Mouse (Mus musculus) adrenal gland, adult 18-20 months (tissue): ENCODE results near the gene Gnmt. TPM values are rescaled to one million over a fixed set of nuclear protein-coding genes. Genes with fewer than 3 reads are reported as not detected.

Experiments
- DNase-seq, 2 experiments: peaks; one replicate each; pipeline ENCODE4 v3.0.0; 2021 to 2022; ENCODE audit warnings: low spot score in 2 of 2
- total RNA-seq, 2 experiments: library from RNA; stranded (reverse); gene quantifications; 1 replicate in 1 of 2; 2 replicates in 1 of 2; pipeline ENCODE4 v1.2.3; 2021

Gnmt gene
- total RNA-seq, 2 experiments from 2014 or later = 1.2 to 2.0 TPM

DNA sequence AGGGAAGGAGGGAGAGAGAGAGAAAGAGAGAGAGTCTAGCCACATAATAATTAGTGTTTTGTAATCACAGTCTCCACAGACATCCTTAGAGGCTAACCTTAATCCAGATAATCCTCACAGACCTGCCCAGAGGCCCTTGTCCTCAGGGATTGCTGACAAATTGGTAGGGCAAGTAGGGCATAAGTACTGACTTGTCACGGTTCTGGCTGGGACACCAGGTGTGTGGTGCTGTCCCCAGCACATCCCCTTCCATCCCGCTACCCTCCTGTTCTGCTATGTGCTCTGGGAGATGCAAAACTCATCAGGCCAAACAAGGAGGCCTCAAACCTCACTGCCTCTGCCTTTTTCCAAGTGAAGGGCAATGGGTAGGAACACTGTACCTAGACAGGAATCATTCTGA lies 16.5 kb upstream of the Gnmt start:
- no peak for DNase-seq

DNA sequence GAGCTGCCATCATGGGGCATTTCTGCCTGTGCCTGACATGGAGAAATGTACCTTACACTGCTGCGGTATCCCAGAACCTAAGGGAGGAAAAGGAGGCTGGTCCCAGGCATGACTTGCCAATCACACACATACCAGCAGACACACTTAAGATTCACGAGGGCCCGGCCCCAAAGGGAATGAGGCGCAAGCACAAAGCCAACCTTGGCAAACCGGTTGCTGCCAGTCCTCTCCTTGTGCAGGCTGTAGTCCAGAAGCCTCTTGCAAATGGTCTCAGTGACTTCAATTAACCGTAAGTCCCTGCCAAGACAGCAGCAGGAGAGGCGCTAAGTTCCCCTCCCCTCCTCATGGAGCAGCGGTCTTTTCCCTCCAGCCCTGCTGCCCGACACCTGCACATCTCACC lies 14.0 kb upstream of the Gnmt start:
- DNase-seq = no peak

DNA sequence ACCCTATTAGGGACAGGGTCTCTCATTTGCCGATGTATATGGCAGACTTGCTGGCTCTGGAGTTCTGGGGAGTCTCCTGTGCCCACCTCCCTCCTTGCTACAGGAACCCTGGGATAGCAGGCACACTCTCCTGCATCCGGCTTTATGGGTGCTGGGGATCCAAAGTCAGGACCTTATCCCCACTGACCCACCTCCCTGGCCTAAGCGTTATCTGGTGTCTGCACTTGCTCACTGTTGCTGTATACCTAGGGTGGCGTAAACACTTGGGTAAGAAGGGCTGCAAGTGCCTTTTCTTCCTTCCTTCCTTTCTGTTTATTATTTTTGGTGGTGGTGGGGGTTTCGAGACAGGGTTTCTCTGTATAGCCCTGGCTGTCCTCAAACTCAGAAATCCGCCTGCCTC lies 12.3 kb upstream of the Gnmt start:
- DNase-seq = no peak

DNA sequence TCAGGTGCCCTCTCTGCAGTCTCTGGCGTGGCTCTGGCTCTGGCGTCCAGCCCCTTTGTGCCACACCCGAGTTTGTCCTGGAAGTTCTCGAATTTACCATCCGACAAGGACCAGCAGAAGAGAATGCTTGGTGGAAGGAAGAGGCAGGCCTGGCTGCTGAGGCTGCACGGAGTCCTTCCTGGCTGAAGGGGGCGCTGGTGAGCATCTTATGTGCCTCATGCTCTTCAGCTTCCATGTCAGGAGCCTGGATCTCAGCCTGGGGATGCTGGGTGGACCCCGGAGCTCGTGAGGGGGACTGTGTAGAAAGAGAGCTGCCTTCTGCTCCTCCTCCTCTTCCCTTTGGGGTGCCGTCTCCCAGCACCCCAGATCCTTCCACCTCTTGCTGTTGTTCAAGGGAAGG lies 7.2 kb upstream of the Gnmt start:
- no peak for DNase-seq

DNA sequence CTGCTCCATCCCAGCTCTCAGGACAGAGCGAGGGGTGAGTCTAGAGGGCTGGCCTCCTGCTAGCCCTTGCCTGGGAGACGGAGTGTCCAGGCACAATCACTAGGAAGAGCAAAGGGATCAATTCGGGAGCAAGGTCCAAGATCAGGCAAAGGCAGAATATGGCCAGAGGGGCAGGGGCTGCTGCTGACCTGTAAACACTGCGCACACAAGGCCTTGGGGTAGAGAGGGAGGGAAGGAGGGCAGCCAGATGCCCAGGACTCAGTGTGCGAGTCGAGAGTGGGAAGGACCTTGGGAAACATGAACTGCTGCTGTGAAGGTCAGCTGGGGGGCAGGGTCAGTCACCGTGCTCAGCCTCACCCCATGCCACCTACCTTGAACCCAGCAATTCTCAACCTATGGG lies 6.3 kb upstream of the Gnmt start:
- no peak for DNase-seq

DNA sequence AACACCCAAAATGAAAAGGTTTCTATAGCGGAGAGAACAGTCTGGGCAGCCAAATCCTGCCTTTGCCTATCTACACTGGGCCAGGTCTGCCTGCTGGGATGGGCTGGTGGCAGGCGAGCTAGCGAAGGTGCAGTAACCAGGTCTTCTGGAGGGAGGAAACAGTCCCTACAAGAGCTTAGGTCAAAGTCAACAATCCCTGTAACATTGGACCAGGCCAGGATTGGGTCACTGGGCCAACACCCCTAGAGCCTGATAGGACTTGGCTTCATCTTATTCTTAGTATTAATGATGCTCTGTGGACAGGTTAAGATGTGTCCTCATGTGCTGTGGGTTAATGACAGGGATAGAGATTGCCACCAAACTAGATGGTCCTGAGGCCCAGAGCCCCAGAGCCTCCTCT lies 5.1 kb upstream of the Gnmt start:
- no peak for DNase-seq

DNA sequence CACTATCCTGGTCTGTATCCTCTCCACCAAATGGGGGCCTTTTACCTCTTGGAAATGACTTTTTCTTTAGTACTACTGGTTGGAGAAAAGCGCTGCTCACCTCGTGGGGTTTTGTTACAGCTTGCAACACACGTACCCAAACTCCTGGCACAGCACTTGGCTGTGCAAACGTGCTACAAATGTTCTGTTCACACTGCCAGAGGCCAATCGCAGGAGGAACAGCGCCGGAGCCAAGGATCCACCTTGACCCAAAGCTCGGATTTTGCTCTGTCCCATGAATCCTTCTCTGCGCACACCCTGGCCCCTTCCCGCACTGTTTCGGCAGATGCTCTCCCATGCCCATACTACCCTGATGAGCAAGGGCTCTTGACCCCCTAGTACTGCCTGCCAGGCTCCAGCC lies 472 bp downstream of the Gnmt start:
- DNase-seq = no peak

DNA sequence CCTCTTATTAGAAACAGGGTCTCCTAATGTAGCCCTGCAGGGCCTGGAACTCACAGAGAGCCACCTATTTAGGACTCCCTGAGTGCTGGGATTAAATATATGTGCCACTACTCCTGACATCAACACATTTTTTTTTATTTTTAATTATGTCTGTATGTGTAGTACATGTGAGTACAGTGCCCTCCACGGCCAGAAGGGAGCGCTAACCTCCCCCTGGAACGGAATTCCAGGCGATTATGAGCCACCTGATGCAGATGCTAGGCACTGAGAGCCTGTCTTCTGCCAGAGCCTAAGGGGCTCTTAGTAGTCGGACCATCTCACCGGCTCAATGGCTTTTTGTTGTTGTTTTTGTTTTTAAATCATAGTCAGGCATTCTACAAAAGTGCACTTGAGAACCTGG lies 947 bp downstream of the Gnmt start:
- DNase-seq = no peak

DNA sequence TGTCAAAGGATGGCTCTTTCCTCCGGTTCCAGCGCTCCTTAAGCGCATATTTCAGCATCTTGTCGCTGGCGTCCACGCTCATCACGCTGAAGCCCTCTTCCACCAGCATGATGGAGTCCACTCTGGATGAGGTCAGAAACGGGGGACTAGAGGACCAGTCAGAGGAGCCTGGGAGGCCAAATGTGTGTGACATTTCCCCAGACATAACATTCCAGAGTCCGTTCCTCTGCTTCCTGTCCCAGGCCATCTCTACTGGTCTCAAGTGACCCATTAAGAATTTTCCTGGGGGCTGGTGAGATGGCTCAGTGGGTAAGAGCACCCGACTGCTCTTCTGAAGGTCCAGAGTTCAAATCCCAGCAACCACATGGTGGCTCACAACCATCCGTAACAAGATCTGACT lies 1.7 kb downstream of the Gnmt start:
- no peak for DNase-seq

DNA sequence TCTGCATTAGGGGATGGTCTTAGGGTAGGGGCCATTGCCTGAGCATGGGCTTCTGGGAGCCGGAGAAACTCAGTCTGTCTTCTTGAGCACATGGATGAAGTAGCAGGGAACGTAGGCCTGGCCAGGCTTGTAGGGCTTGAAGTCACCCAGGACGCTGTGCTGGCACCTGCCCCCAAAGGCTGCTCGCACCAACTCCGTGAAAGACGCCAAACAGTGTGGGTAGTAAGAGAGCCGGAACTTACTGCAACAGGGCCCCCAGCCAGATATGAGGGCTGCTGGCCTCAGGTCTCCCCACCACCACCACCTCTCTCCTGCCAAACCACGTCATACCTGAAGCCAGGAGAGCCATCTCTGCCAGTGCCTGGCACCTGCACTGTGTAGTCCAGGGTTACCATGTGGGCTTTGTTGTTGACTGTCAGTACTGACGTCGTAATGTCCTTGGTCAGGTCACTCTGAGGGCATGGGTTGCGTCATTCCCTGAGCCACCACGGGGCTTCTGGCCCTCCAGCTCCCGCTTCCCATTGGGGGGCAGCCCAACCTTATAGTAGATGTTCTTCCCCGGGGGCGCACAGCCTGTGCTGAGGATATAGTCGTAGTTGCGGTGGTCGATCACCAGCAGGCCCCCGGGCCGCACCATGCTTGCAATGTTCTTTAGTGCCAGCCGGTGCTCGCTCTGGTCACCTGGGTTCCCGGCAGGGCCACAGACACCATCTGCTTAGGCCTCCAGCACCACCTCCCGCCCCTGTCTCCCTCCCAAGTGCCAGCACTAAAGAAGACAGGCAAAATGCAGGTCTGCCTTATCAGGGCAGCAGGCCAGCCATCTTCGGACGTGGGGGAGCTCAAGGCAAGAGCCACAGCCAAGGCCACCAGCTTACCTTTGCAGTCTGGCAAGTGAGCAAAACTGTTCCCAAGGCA lies 3.0 kb downstream of the Gnmt start:
- DNase-seq = no peak

DNA sequence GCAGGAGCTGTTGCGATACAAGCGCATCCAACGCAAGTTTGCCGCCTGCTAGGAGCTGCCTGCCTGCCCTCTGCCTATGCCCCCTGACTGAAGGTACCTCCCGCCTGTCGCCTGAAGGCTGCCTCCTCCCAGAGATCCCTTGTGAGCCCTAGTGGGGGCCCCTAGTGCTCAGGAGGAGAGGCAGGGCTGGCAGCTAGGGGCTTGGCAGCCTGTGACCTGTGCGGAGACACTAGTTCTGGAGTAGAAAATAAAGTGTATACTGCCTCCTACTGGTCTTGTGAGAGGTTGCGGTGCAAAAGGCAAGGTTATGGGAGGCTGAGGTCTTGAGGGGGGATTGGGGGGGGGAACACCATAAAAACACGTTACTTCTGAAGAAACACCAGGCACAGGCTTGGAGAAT lies 3.7 kb downstream of the Gnmt start:
- no peak for DNase-seq

DNA sequence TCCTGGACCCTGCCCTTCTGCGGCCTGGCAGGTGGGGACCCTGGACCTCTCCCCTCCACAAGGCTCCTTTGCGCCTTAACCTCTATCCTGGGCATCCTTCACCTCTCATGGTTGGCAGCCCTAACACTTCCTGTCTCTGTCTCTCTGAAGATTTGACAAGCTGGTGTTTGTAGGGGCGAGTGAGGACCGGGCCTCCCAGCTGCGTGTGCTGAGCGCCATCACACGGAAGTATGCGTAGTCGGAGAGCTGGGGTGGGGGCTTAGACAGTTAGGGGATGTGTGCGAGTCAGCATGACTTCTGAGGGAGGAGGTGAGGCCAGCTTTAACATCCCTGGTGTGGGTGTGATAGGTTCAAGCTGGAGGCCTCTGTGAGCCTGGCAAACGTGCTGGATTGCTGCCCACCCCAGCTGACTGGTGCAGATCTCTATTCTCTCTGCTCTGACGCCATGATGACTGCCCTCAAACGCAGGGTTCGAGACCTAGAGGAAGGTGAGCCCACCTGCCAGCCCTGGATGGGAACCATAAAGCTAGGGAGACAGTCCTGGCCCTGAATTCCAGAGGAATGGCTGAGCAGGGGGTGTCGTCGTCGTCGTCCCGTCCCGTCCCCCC lies 4.4 kb downstream of the Gnmt start:
- no peak for DNase-seq

DNA sequence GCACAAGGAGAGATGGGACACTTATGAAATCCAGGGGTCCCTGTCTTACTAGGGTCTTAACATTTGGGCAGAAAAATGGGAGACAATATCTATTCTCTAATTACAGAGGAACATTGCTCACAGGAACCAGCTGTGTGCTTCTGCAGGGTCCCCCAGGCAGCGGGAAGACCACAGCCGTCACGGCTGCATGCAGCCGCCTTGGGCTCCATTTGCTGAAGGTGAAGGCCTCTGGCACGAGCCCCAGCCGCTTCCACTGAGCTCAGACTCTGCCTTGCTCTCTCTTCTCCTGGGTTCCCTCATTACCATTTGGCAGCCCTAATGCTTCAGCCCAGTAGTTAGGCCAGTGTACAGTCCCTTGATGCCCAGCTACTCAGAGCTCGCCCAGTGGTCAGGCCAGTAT lies 7.9 kb downstream of the Gnmt start:
- DNase-seq = no peak

DNA sequence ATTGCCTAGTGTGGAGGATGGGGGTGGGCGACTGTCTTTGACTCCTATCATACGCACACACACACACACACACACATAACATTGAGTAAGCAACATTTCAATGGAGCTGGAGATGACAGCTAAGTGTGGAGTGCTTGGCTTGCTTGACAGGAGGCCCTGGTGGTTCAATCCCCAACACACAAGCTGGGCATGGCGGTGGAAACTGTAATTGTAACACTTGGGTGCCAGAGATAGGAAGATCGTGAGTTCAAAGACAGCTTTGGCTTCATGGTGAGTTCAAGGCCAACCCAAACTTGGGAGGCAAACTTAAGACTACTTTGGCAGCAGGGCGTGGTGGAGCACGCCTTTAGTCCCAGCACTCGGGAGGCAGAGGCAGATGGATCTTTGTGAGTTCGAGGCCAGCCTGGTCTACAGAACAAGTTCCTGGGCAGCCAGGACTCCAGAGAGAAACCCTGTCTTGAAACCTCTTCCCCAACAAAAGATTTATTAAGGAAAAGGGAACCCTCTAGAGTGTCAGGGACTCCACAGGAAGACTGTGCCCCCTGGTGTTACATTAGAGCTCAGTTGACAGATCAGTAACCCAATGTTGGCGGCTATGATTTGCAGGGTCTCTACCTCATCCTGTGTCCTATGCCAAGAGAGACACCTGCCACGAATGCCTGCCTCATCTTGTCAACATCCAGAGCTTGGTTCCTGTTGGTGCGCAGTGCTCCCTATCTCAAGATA lies 14.0 kb downstream of the Gnmt start:
- DNase-seq = no peak

DNA sequence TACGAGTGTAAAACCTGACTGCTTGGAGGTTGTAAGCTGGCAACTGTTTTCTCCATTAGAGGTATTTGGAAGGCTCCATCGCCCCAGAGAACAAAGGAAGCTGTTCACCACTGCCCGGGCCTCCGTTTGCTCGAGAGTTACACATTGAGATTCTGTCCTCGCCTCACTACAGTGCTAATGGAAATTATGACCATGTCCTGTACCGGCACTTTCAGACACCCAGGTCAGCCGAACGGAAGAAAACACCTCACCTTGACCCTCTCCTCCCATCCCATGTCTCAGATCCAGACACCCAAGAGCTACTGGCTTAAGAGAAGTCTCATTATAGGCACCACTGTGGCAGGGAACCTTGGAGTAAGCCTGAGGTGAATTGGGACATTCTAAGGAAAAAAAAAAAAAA lies 15.1 kb downstream of the Gnmt start:
- DNase-seq = no peak

DNA sequence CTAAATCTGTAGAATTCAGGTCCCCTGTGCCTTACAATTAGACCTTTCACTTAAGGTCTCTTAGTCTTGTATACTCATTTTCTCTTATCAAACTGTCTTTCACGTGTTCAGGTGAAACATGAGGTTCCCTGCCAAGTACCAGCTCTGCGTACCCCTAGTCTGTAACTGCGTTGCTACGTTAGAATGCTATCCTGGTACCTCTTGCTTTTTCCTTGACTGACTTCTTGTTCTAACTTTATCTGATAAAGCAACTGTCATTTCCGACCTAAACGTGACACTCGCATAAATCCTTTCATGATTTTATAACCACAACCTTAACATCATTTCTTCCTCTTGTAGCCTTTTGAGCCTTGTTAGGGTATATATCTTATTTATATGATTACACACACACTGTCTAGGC lies 16.5 kb downstream of the Gnmt start:
- no peak for DNase-seq

DNA sequence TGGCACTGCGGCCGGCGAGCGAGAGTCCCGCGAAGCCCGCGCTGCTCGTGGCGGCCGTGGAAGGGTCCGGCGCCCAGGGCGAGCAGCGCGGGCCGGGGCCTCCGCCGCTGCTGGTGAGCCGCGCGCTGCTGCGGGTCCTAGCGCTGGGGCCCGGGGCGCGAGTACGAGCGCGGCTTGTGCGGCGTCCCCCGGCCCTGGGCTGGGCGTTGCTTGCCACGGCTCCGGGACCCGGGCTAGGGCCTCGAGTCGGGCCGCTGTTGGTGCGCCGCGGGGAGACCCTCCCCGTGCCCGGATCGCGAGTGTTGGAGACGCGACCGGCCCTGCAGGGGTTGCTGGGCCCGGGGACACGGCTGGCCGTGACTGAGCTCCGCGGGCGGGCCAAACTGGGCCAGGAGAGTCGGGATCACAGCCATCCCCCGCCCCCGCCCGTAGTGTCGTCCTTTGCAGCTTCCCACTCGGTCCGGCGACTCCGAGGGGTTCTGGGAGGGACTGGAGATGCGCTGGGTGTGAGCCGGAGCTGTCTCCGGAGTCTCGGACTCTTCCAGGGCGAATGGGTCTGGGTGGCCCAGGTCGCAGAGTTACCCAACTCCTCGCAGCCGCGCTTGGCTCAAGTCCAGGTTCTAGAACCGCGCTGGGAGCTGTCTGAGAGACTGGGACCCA lies 17.2 kb downstream of the Gnmt start:
- peak; percentile 66 to 71 for DNase-seq

DNA sequence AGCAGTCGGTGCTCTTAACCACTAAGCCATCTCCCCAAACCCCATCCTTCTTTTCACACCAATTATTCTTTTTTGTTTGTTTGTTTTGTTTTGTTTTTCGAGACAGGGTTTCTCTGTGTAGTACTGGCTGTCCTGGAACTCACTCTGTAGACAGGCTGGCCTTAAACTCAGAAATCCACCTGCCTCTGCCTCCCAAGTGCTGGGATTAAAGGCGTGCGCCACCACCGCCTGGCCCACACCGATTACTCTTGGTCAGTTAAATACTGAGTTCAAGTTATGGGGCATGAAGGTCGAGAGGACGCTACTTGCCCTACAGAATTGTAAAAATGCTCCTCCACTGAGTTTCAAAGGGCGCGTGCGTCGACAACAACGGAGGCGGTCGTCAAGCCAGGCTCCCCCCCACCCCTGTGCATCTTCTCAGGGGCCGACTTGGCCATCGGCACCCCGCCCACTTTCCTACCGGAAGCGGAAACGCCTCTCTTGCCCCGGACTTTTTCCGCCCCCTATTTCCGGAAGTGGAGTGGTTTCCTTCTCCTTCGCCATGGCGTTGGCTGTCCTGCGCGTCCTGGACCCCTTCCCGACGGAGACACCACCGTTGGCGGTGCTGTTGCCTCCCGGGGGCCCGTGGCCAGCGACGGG lies 17.9 kb downstream of the Gnmt start, which contains the start of gene Pex6:
TSS of gene Pex6 (plus strand) at position 505 of the 639 bp plus-strand sequence.
- DNase-seq = peak; percentile 86

DNA sequence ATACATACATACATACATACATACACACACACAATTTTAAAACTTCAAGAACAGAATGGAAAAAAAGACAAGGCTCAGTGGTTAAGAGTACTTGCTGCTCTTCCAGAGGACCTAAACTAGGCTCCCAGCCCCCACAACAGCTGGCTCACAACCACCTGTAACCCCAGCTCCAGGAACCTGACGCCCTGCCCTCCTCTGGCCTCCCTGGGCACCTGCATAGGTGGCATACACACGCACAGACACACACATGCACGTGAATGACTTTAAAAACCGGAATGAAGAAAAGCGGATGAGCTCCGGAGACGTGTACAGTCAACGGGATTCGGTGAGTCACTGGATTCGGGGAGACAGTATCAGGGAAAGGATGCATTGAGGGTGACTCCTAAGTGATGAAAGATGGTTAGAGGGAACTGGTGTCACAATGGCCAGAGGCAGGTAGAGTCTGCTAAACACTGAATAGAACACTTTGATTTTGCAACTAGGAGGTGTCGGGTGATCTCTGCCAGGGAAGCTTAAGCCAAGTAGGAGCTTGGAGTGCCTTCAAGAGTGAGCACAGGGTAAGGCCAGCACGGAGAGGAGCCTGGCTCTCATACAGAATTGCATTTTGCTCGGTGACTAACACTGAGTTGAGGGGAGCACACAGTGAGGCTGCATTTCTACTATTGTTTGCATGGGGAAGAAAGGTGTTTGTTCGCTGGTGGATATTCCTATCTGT lies 22.4 kb downstream of the Gnmt start:
- DNase-seq = no peak
